Mouse (Mus musculus): ENCODE data around the gene Itga9. TPM values are rescaled to one million over a fixed set of nuclear protein-coding genes. Genes with fewer than 3 reads are reported as not detected.
A peak's percentile ranks its signal among the peaks of the same experiment; 100 is the strongest.

Itga9 gene
- polyA plus RNA-seq, 1 experiment, result 9.0 TPM

GRCm38 (mm10) chr9:118863528-118863927 is 257.0 kb downstream of the Itga9 start:
- WGBS, result 69% methylated on average over 8 of the region's 8 CpGs
- H3K36me3 ChIP-seq (ENCODE audit: control insufficient read depth, insufficient read depth, low read length), result no peaks in the 10 kb centered on the region
- peaks cover 11% of the 10 kb centered on the region for H3K4me1 ChIP-seq (replicated peaks; ENCODE audit: control insufficient read depth, insufficient read depth, low read length)
- no peak for TF ChIP-seq POLR2A (IDR thresholded peaks at IDR 0.05; ENCODE audit: control insufficient read depth, extremely low read depth, insufficient read depth, low read length, poor library complexity)
- no peak for TF ChIP-seq CTCF (IDR thresholded peaks at IDR 0.05; ENCODE audit: borderline replicate concordance, control insufficient read depth, extremely low read depth, insufficient read depth, low read length, poor library complexity)
- DNase-seq, result no peak
- H3K4me3 ChIP-seq (ENCODE audit: control insufficient read depth, insufficient read depth, low read length), result no peak overlapping the region
- no peak overlapping the region for H3K27ac ChIP-seq (ENCODE audit: control insufficient read depth, insufficient read depth, low read length)
- H3K27me3 ChIP-seq (ENCODE audit: control insufficient read depth, insufficient read depth, low read length), result no peaks in the 10 kb centered on the region

DNA sequence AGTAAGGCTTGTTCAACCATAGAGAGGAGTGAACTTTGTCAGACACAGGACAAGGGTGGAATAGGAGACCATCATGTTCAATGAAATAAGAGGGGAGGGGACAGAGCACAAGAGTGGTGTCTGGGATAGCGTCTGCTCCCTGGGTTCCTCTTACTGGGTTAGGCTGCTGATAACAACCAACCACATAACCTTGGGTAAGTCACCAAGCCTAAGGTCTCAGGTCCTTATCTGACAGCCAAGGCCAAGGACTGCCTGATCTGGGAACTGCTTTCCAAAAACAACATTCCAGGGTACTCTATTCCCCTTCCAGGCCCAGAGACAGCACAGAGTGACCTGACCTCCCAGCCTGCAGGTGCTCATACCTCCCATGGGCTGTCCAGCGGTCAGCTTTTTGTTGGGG is 260.5 kb downstream of the Itga9 start:
- H3K4me1 ChIP-seq (replicated peaks; ENCODE audit: control insufficient read depth, insufficient read depth, low read length), result peaks cover 11% of the 10 kb centered on the region
- H3K36me3 ChIP-seq (ENCODE audit: control insufficient read depth, insufficient read depth, low read length), result no peaks in the 10 kb centered on the region
- no peak for DNase-seq
- H3K4me3 ChIP-seq (ENCODE audit: control insufficient read depth, insufficient read depth, low read length), result no peak overlapping the region
- no peaks in the 10 kb centered on the region for H3K27me3 ChIP-seq (ENCODE audit: control insufficient read depth, insufficient read depth, low read length)
- H3K27ac ChIP-seq (ENCODE audit: control insufficient read depth, insufficient read depth, low read length), result no peak overlapping the region
- TF ChIP-seq CTCF (IDR thresholded peaks at IDR 0.05; ENCODE audit: borderline replicate concordance, control insufficient read depth, extremely low read depth, insufficient read depth, low read length, poor library complexity), result no peak
- TF ChIP-seq POLR2A (IDR thresholded peaks at IDR 0.05; ENCODE audit: control insufficient read depth, extremely low read depth, insufficient read depth, low read length, poor library complexity), result no peak
- 100% methylated on average over 2 of the region's 2 CpGs for WGBS

- peaks cover 8% of the 10 kb centered on the region for H3K4me1 ChIP-seq (replicated peaks; ENCODE audit: control insufficient read depth, insufficient read depth, low read length)
- no peak for DNase-seq
- no peaks in the 10 kb centered on the region for H3K36me3 ChIP-seq (ENCODE audit: control insufficient read depth, insufficient read depth, low read length)
- TF ChIP-seq CTCF (IDR thresholded peaks at IDR 0.05; ENCODE audit: borderline replicate concordance, control insufficient read depth, extremely low read depth, insufficient read depth, low read length, poor library complexity) (no peak), POLR2A (IDR thresholded peaks at IDR 0.05; ENCODE audit: control insufficient read depth, extremely low read depth, insufficient read depth, low read length, poor library complexity) (no peak)
- H3K27me3 ChIP-seq (ENCODE audit: control insufficient read depth, insufficient read depth, low read length), result no peaks in the 10 kb centered on the region
- 77% methylated on average over 8 of the region's 8 CpGs for WGBS
- no peak overlapping the region for H3K4me3 ChIP-seq (ENCODE audit: control insufficient read depth, insufficient read depth, low read length)
- H3K27ac ChIP-seq (ENCODE audit: control insufficient read depth, insufficient read depth, low read length), result no peak overlapping the region
These were observed 261.4 kb downstream of the Itga9 start for GRCm38 (mm10) chr9:118867851-118868250.

DNA sequence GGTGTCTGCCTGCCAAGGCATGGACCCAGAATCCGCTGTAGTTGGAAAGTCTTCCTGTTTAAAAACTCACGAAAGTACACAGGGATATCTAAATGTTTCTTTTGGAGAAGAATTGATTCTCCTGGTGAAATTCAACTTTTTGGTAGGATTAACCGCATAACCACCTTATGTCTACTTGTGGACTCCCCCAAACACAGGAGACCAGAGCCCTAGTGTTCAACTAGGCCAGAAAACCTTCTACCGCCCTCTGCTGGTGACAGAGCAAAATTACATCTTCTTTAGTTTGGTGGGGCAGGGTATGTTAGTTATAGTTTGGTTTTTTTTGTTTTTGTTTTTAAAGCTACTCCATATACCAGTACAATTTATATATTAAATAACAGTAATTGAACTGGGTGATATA is 264.6 kb downstream of the Itga9 start:
- Histone ChIP-seq H3K4me3 (ENCODE audit: control insufficient read depth, insufficient read depth, low read length) (no peak overlapping the region), H3K36me3 (ENCODE audit: control insufficient read depth, insufficient read depth, low read length) (no peaks in the 10 kb centered on the region), H3K27me3 (ENCODE audit: control insufficient read depth, insufficient read depth, low read length) (no peaks in the 10 kb centered on the region), H3K27ac (ENCODE audit: control insufficient read depth, insufficient read depth, low read length) (no peak overlapping the region), H3K4me1 (replicated peaks; ENCODE audit: control insufficient read depth, insufficient read depth, low read length) (no peaks in the 10 kb centered on the region)
- DNase-seq, result peak; percentile 68
- TF ChIP-seq POLR2A (IDR thresholded peaks at IDR 0.05; ENCODE audit: control insufficient read depth, extremely low read depth, insufficient read depth, low read length, poor library complexity) (no peak), CTCF (IDR thresholded peaks at IDR 0.05; ENCODE audit: borderline replicate concordance, control insufficient read depth, extremely low read depth, insufficient read depth, low read length, poor library complexity) (no peak)
- 51% methylated on average over 4 of the region's 4 CpGs for WGBS

GRCm38 (mm10) chr9:118873031-118873430 is 266.5 kb downstream of the Itga9 start:
- Histone ChIP-seq H3K27ac (ENCODE audit: control insufficient read depth, insufficient read depth, low read length) (no peak overlapping the region), H3K36me3 (ENCODE audit: control insufficient read depth, insufficient read depth, low read length) (no peaks in the 10 kb centered on the region), H3K27me3 (ENCODE audit: control insufficient read depth, insufficient read depth, low read length) (no peaks in the 10 kb centered on the region), H3K4me1 (replicated peaks; ENCODE audit: control insufficient read depth, insufficient read depth, low read length) (no peaks in the 10 kb centered on the region; the same call in 1 of the 2 replicates), H3K4me3 (ENCODE audit: control insufficient read depth, insufficient read depth, low read length) (no peak overlapping the region)
- TF ChIP-seq POLR2A (IDR thresholded peaks at IDR 0.05; ENCODE audit: control insufficient read depth, extremely low read depth, insufficient read depth, low read length, poor library complexity) (no peak), CTCF (IDR thresholded peaks at IDR 0.05; ENCODE audit: borderline replicate concordance, control insufficient read depth, extremely low read depth, insufficient read depth, low read length, poor library complexity) (no peak)
- WGBS, result 90% methylated on average over 12 of the region's 12 CpGs
- no peak for DNase-seq

DNA sequence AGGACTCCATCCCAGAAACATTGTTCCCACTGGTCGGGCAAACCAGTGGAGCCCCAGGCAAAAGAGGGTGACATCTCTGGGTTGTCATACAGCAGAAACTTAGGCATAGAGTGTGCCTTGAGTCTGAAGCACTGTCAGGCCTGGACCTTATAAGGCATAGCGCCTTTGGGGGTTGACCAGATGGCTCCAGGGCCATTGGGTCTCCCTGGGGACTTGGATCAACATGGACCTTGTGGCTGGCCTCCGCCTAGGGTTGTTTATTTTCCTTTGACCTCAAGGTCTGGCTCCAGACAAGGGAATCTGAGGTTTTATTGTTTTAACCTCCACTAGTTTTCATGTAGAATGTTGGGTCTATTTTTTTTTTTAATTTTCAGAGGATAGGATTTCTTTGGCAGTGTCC is 267.1 kb downstream of the Itga9 start:
- Histone ChIP-seq H3K4me3 (ENCODE audit: control insufficient read depth, insufficient read depth, low read length) (no peak overlapping the region), H3K4me1 (replicated peaks; ENCODE audit: control insufficient read depth, insufficient read depth, low read length) (no peaks in the 10 kb centered on the region; the same call in 1 of the 2 replicates), H3K27me3 (ENCODE audit: control insufficient read depth, insufficient read depth, low read length) (no peaks in the 10 kb centered on the region), H3K27ac (ENCODE audit: control insufficient read depth, insufficient read depth, low read length) (no peak overlapping the region), H3K36me3 (ENCODE audit: control insufficient read depth, insufficient read depth, low read length) (no peaks in the 10 kb centered on the region)
- TF ChIP-seq POLR2A (IDR thresholded peaks at IDR 0.05; ENCODE audit: control insufficient read depth, extremely low read depth, insufficient read depth, low read length, poor library complexity) (no peak), CTCF (IDR thresholded peaks at IDR 0.05; ENCODE audit: borderline replicate concordance, control insufficient read depth, extremely low read depth, insufficient read depth, low read length, poor library complexity) (no peak)
- no peak for DNase-seq
- WGBS, result 93% methylated on average over 3 of the region's 3 CpGs

DNA sequence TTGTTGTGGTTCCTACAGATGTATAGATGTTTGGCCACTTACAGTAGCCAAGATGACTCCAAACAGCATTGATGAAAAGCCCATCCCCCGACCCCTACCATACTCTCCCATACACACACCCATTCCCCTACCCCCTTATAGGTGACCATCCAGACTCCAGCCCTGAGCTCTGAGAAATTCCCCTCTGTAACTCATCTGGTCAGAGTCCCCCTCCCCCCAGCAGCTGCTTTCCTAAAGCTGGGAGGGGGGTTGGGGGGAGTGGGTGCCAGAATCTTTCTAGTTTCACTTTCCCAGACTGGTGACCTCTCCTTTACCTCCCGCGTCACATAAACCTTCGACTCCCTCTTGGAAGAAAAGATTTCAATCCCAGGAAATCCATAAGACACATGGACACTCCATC is 269.2 kb downstream of the Itga9 start:
- DNase-seq, result no peak
- Histone ChIP-seq H3K27ac (ENCODE audit: control insufficient read depth, insufficient read depth, low read length) (no peak overlapping the region), H3K27me3 (ENCODE audit: control insufficient read depth, insufficient read depth, low read length) (no peaks in the 10 kb centered on the region), H3K4me3 (ENCODE audit: control insufficient read depth, insufficient read depth, low read length) (no peak overlapping the region), H3K4me1 (replicated peaks; ENCODE audit: control insufficient read depth, insufficient read depth, low read length) (no peaks in the 10 kb centered on the region; the same call in 1 of the 2 replicates), H3K36me3 (ENCODE audit: control insufficient read depth, insufficient read depth, low read length) (no peaks in the 10 kb centered on the region)
- TF ChIP-seq CTCF (IDR thresholded peaks at IDR 0.05; ENCODE audit: borderline replicate concordance, control insufficient read depth, extremely low read depth, insufficient read depth, low read length, poor library complexity) (no peak), POLR2A (IDR thresholded peaks at IDR 0.05; ENCODE audit: control insufficient read depth, extremely low read depth, insufficient read depth, low read length, poor library complexity) (no peak)
- WGBS, result 87% methylated on average over 4 of the region's 4 CpGs

All from thymus, adult 2 months (tissue).